Mouse (Mus musculus): ENCODE results near the gene Tnni3k. TPM values are rescaled to one million over a fixed set of nuclear protein-coding genes. Genes with fewer than 3 reads are reported as not detected.
A peak's percentile ranks its signal among the peaks of the same experiment; 100 is the strongest.

The Tnni3k gene
- 0.10 and 0.17 TPM in 2 replicates for polyA plus RNA-seq (2016; fragmentation: Nextera tagmentation; extraction: Ambion mirVana)

GRCm38 (mm10) chr3:155055231-155055916, at the start of gene Tnni3k:
Gene Tnni3k, minus strand, starts transcription at chr3:155055407.
- no peak within 1 kb of the TSS for H3K27ac ChIP-seq
- H3K4me2 ChIP-seq (replicated peaks) = no peak within 1 kb of the TSS
- WGBS = 79% methylated on average over 6 of the region's 6 CpGs
- H3K4me1 ChIP-seq = no peaks in the 10 kb centered on the region
- no peak for ATAC-seq (ENCODE audit: low FRiP score)
- no peaks in the 10 kb centered on the region for H3K36me3 ChIP-seq
- H3K4me3 ChIP-seq = no peak within 1 kb of the TSS
- H3K9ac ChIP-seq = no peak within 1 kb of the TSS
- H3K27me3 ChIP-seq = no peaks in the 10 kb centered on the region
- H3K9me3 ChIP-seq (replicated peaks) = no peaks in the 10 kb centered on the region

- no peak overlapping the region for H3K4me3 ChIP-seq
Observed at GRCm38 (mm10) chr3:155099266-155099665, 44.1 kb upstream of the Tnni3k start.

GRCm38 (mm10) chr3:155093116-155093956, 38.1 kb upstream of the Tnni3k start, which contains the start of the genes Fpgt and Lrriq3:
Gene Fpgt, minus strand, starts transcription at chr3:155093403.
Gene Lrriq3, plus strand, starts transcription at chr3:155093434.
- peak; percentile 99 for ATAC-seq (ENCODE audit: low FRiP score)
- 1% methylated on average over 47 of the region's 47 CpGs for WGBS
- peak within 1 kb of the TSS; percentile 72 for H3K9ac ChIP-seq
- H3K4me3 ChIP-seq = peak within 1 kb of the TSS; percentile 60
- H3K27me3 ChIP-seq = no peaks in the 10 kb centered on the region
- H3K4me1 ChIP-seq = peaks cover 8% of the 10 kb centered on the region; the same call in 1 of the 2 replicates
- H3K4me2 ChIP-seq (replicated peaks) = peak within 1 kb of the TSS; percentile 64
- no peaks in the 10 kb centered on the region for H3K9me3 ChIP-seq (replicated peaks)
- H3K27ac ChIP-seq = peak within 1 kb of the TSS; percentile 86
- H3K36me3 ChIP-seq = no peaks in the 10 kb centered on the region

More at GRCm38 (mm10) chr3:155099266-155099665, 44.1 kb upstream of the Tnni3k start:
- Histone ChIP-seq H3K4me1 (no peaks in the 10 kb centered on the region), H3K36me3 (no peaks in the 10 kb centered on the region), H3K9me3 (replicated peaks) (no peaks in the 10 kb centered on the region), H3K4me2 (replicated peaks) (no peak overlapping the region), H3K27me3 (no peaks in the 10 kb centered on the region), H3K27ac (no peak overlapping the region), H3K9ac (no peak overlapping the region)
- WGBS = 85% methylated on average over 1 of the region's 1 CpGs
- ATAC-seq (ENCODE audit: low FRiP score) = no peak

GRCm38 (mm10) chr3:155092081-155092480, 36.9 kb upstream of the Tnni3k start:
- ATAC-seq (ENCODE audit: low FRiP score) = no peak
- 0 out of 2 replicates have a peak overlapping the region, but pooled peaks have one; percentile 60 for H3K4me3 ChIP-seq
- no peak overlapping the region for H3K27ac ChIP-seq
- H3K36me3 ChIP-seq = peaks cover 8% of the 10 kb centered on the region
- WGBS = 95% methylated on average over 6 of the region's 6 CpGs
- no peak overlapping the region for H3K9ac ChIP-seq
- H3K4me1 ChIP-seq = peaks cover 8% of the 10 kb centered on the region; the same call in 1 of the 2 replicates
- peak overlapping the region; percentile 64 for H3K4me2 ChIP-seq (replicated peaks)
- H3K9me3 ChIP-seq (replicated peaks) = no peaks in the 10 kb centered on the region
- no peaks in the 10 kb centered on the region for H3K27me3 ChIP-seq

GRCm38 (mm10) chr3:155077908-155078307, 22.7 kb upstream of the Tnni3k start:
- no peak for ATAC-seq (ENCODE audit: low FRiP score)
- no peak overlapping the region for H3K4me2 ChIP-seq (replicated peaks)
- no peaks in the 10 kb centered on the region for H3K36me3 ChIP-seq
- no peaks in the 10 kb centered on the region for H3K4me1 ChIP-seq
- WGBS = 84% methylated on average over 4 of the region's 4 CpGs
- no peak overlapping the region for H3K9ac ChIP-seq
- H3K27ac ChIP-seq = no peak overlapping the region
- no peak overlapping the region for H3K4me3 ChIP-seq
- no peaks in the 10 kb centered on the region for H3K9me3 ChIP-seq (replicated peaks)
- no peaks in the 10 kb centered on the region for H3K27me3 ChIP-seq

- H3K4me2 ChIP-seq (replicated peaks) = no peak overlapping the region
- no peak for ATAC-seq (ENCODE audit: low FRiP score)
- no peak overlapping the region for H3K27ac ChIP-seq
- H3K27me3 ChIP-seq = no peaks in the 10 kb centered on the region
- no peaks in the 10 kb centered on the region for H3K36me3 ChIP-seq
- no peaks in the 10 kb centered on the region for H3K4me1 ChIP-seq
- H3K4me3 ChIP-seq = no peak overlapping the region
- H3K9me3 ChIP-seq (replicated peaks) = no peaks in the 10 kb centered on the region
- no peak overlapping the region for H3K9ac ChIP-seq
Observed at GRCm38 (mm10) chr3:155059449-155059822, 4.2 kb upstream of the Tnni3k start.

GRCm38 (mm10) chr3:155058800-155059448, 3.7 kb upstream of the Tnni3k start:
- Histone ChIP-seq H3K27me3 (no peaks in the 10 kb centered on the region), H3K4me3 (no peak overlapping the region), H3K9me3 (replicated peaks) (no peaks in the 10 kb centered on the region), H3K9ac (no peak overlapping the region), H3K4me1 (no peaks in the 10 kb centered on the region), H3K36me3 (no peaks in the 10 kb centered on the region), H3K4me2 (replicated peaks) (no peak overlapping the region), H3K27ac (no peak overlapping the region)
- 87% methylated on average over 6 of the region's 6 CpGs for WGBS
- no peak for ATAC-seq (ENCODE audit: low FRiP score)

- H3K9me3 ChIP-seq (replicated peaks) = no peaks in the 10 kb centered on the region
- H3K4me2 ChIP-seq (replicated peaks) = no peak overlapping the region
- ATAC-seq (ENCODE audit: low FRiP score) = no peak
- no peak overlapping the region for H3K27ac ChIP-seq
- H3K36me3 ChIP-seq = no peaks in the 10 kb centered on the region
- no peak overlapping the region for H3K9ac ChIP-seq
- no peaks in the 10 kb centered on the region for H3K27me3 ChIP-seq
- no peaks in the 10 kb centered on the region for H3K4me1 ChIP-seq
- H3K4me3 ChIP-seq = no peak overlapping the region
Observed at GRCm38 (mm10) chr3:155057566-155057965, 2.4 kb upstream of the Tnni3k start.

- Histone ChIP-seq H3K4me3 (no peak overlapping the region), H3K9me3 (replicated peaks) (no peaks in the 10 kb centered on the region), H3K9ac (no peak overlapping the region), H3K36me3 (no peaks in the 10 kb centered on the region), H3K4me1 (no peaks in the 10 kb centered on the region), H3K27me3 (no peaks in the 10 kb centered on the region), H3K4me2 (replicated peaks) (no peak overlapping the region), H3K27ac (no peak overlapping the region)
- no peak for ATAC-seq (ENCODE audit: low FRiP score)
Observed at GRCm38 (mm10) chr3:155056606-155057005, 1.4 kb upstream of the Tnni3k start.

GRCm38 (mm10) chr3:155053189-155053588, 2.0 kb downstream of the Tnni3k start:
- H3K27ac ChIP-seq = no peak overlapping the region
- H3K9me3 ChIP-seq (replicated peaks) = no peaks in the 10 kb centered on the region
- ATAC-seq (ENCODE audit: low FRiP score) = no peak
- no peaks in the 10 kb centered on the region for H3K27me3 ChIP-seq
- no peaks in the 10 kb centered on the region for H3K36me3 ChIP-seq
- no peak overlapping the region for H3K9ac ChIP-seq
- WGBS = 70% methylated on average over 1 of the region's 1 CpGs
- H3K4me3 ChIP-seq = no peak overlapping the region
- no peak overlapping the region for H3K4me2 ChIP-seq (replicated peaks)
- H3K4me1 ChIP-seq = no peaks in the 10 kb centered on the region

GRCm38 (mm10) chr3:155052021-155052420, 3.2 kb downstream of the Tnni3k start:
- no peaks in the 10 kb centered on the region for H3K36me3 ChIP-seq
- H3K4me3 ChIP-seq = no peak overlapping the region
- H3K4me2 ChIP-seq (replicated peaks) = no peak overlapping the region
- no peaks in the 10 kb centered on the region for H3K4me1 ChIP-seq
- no peaks in the 10 kb centered on the region for H3K27me3 ChIP-seq
- no peak for ATAC-seq (ENCODE audit: low FRiP score)
- H3K27ac ChIP-seq = no peak overlapping the region
- no peaks in the 10 kb centered on the region for H3K9me3 ChIP-seq (replicated peaks)
- no peak overlapping the region for H3K9ac ChIP-seq

- Histone ChIP-seq H3K4me1 (no peaks in the 10 kb centered on the region), H3K27ac (no peak overlapping the region), H3K27me3 (no peaks in the 10 kb centered on the region), H3K4me2 (replicated peaks) (no peak overlapping the region), H3K4me3 (no peak overlapping the region), H3K9me3 (replicated peaks) (no peaks in the 10 kb centered on the region), H3K9ac (no peak overlapping the region), H3K36me3 (no peaks in the 10 kb centered on the region)
- no peak for ATAC-seq (ENCODE audit: low FRiP score)
- 23% methylated on average over 1 of the region's 1 CpGs for WGBS
Observed at GRCm38 (mm10) chr3:155039012-155039836, 16.0 kb downstream of the Tnni3k start.

All from hindbrain, embryonic 12.5 days (tissue).